Mouse (Mus musculus) brain, embryonic 18.5 days (tissue): Measurements from ENCODE around the gene D2hgdh.
A peak's percentile ranks its signal among the peaks of the same experiment; 100 is the strongest.
"Not testable (repeated sequence)": the region's sequence is repeated elsewhere in the genome, so short reads cannot be mapped to it uniquely, and the experiment has no call there.

Experiments
- DNase-seq: peaks from one replicate; pipeline ENCODE4 v3.0.0-alpha.2; 2012; ENCODE audit warnings: low read depth, low spot score

D2hgdh gene

DNA sequence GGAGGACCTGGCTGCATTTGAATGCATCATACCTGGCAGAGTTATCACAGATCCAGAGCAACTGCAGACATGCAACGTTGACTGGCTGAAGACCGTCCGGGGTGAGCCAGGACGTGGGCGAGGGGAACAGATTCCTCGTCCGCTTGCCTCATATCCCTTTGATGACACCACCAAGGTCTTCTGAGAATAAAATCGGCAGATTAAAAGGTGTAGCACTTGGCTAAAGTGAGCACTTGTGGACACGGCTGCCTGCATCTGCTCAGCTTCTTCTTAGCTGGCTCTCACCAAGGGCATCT lies 1.8 kb downstream of the D2hgdh start:
- DNase-seq = no peak

DNA sequence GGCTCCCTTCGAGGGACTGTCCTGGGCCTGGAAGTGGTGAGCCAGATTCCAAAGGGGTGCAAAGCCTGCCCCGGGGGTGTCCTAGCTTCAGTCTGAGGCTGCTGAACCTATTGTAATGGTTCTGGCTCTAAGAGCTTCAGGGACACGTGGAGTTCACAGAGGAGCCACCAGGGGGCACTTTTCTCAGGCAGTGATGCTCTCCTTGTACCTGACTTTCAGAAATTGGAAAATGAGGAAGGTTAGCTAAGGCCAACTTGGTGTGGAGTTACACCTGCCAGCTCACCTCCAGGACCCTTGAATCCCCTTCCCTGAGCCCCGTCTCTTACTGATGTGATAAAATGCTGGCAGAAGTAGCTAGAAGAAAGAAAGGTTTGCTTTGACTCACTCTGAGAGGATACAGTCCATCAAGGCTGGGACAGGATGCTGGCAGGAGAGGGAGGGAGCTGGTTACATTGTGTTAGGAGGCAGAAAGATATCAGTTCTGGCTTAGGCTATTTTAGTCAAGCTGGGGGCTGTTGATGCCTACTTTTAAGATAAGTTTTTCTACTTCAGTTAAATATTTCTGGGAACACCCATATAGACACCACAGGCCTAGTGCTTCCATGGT lies 8.1 kb downstream of the D2hgdh start:
- not testable (repeated sequence) for DNase-seq

DNA sequence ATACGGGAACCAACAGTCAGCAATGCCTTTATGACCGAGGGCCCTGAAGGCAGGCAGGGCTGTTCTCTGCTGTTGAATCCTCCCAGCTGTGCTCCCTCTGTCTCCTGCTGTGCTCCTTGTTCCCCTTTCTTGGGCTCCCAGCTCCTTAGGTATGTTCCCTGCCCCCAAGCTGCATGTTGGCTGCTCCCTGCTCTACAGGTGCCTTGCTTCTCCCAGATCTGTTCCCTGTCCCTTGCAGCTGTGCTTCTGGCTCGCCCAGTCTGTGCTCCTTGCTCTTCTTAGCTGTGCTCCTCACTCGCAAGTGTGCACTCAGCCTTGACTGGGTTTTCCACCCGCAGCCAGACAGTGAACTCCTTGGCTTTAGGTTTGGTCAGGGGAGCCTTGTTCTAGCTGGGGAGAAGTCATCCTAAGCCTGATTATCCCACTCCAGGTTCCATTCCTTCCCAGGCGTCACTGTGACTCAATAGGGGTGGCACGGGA lies 10.0 kb downstream of the D2hgdh start:
- no peak for DNase-seq

DNA sequence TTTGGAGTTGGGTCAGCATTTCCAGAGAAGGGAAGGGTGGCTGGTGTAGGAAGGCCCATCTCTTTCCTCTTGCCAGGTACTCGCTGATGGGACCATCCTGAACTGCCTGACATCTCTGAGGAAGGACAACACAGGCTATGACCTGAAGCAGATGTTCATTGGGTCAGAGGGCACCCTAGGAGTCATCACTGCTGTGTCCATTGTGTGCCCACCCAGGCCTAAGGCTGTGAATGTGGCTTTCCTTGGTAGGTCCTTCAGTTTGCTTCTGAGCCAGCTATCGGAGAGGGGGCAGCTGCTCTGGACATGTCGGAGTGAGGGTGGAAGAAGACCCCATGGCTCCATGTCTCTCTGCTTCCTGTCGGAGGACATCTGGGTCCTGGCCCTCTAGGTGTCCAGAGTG lies 10.5 kb downstream of the D2hgdh start:
- no peak for DNase-seq

DNA sequence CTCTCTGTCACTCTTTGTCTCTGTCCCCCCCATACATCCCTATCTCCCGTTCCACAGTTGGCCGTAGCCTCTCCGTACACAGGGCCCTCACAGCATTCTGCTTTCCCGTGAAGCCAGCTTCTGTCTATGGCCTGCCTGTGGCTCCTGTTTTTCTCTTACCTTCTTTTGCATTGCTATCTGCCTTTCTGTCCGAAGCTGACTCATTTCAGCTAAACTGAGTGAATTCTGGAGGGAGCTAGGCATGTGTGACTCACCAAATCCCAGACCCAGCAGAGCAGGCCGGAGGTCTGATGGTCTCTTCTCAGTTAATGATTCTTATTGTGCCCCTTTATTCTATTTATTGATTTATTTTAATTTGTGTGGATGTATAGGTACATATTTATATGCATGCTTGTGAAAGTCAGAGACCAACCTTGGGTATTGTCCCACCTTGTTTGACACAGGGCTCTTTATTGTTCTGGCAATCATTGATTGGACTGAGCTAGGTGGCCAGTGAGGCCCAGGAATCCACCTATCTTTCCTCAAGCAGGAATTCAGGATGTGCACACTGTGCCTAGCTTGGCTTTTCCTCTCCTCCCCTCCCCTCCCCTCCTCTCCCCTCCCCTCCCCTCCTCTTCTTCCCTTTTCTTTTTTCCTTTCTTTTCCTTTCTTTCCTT lies 11.3 kb downstream of the D2hgdh start:
- no peak for DNase-seq

DNA sequence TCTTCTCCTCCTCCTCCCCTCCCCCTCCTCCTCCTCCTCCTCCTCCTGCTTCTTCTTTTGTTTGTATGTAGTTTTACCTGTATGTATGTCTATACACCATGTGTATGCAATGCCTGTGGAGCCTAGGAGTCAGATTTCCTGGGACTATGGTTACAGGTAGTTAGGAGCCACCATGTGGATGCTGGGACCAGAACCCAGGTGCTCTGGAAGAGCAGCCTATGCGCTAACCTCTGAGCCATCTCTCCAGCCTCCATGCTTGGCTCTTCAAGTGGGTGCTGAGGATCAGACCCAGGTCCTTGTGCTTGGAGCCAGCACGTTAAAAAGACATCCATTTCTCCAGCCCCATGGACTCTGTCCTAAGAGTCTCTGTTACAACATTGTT lies 11.8 kb downstream of the D2hgdh start:
- DNase-seq = no peak

DNA sequence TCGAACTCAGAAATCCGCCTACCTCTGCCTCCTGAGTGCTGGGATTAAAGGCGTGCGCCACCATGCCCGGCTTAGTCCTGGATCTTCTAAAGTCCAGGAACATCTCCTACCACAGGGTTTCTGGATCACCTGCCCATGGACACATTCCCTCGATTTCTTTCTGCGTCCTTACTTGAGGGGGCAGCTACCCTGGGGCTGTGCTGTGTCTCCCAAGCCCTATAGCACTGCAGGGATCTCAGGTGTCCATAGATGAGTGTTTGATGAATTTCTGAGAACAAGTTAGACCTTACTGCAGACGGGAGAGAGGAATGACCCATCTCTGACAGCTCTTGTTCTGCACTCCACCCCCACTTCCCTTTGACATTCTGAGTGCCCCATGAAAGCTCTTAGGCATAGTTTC lies 12.6 kb downstream of the D2hgdh start:
- no peak for DNase-seq

DNA sequence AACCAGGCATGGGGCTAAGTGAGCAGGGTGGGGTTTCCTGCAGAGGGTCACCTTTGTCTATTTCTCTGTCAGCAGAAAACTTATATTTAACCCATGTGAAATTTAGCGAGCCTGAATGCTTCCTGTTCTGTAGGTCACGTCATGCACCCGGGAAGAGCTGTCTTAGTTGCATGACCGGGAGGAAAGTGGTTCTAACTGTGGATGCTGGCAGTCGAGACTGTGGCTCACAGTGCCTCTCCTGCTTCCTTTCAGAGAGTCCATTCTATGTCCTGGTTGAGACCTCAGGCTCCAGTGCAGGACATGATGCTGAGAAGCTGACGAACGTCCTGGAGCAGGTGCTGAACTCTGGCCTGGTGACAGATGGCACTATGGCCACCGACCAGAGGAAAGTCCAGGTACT lies 13.9 kb downstream of the D2hgdh start:
- not testable (repeated sequence) for DNase-seq

DNA sequence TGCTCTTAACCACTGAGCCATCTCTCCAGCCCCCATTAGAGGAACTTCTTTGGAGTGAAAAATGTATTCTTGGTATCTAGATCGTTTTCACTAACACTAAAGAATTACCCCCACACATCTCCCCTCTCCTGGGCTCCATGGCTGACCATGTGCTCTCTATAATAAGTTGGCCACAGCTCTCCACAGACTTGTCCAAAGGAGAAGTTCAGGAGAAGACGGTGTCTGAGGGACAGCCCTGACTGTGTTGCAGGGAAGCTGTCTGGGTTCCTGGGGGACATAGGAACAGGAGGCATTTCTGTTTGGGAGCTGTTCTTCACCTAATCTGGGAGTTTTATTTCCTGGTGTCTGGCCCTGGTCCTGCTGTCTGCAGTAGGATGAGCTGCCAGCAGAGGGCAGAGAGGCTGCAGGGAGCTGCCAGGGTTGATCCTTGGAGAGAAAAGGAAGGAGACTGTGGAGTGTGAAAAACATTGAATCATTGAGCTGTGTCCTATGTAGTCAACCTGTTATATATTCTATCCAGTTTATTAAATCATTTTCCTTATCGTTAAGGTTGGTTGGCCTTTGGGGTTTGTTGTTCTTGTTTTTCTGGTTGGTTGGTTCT lies 21.2 kb downstream of the D2hgdh start:
- not testable (repeated sequence) for DNase-seq

DNA sequence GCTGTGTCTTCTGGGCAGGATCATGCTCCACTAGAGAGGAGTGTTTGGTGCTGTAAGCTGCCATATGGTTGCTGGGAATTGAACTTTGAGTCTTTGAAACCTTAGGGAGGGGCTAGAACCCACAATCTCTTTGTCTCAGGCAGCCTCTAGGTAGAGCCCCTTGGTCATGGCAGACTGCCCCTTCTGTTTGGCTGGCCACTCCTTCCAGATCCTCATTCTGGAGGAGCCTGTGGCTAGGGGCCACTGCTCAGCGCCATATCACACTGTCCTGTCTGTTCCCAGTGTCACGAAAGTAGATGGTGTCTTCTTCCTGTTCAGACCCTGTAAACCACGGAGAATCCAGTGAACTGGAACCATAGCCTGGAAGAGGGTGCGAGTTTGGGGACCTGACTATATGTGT lies 31.1 kb downstream of the D2hgdh start:
- not testable (repeated sequence) for DNase-seq

DNA sequence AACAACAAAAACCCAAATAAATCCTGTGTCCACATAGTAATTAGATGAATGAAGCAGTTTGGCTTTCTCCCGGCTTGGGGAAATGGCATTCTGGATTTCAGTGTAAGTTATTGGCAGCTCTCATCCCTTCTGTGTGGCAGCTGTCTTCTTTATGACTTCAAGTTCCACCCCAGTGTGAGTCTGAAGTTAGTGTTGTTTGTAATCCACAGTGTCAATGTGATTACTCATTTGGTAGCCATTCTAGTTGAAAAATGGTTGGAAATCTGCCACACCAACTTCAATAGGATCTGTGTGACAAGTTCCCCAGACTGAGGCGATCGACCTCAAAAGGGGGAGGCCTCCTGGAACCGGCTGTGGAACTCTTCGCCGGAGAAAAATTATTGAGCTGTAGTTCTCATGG lies 32.7 kb downstream of the D2hgdh start:
- peak; percentile 10 for DNase-seq

DNA sequence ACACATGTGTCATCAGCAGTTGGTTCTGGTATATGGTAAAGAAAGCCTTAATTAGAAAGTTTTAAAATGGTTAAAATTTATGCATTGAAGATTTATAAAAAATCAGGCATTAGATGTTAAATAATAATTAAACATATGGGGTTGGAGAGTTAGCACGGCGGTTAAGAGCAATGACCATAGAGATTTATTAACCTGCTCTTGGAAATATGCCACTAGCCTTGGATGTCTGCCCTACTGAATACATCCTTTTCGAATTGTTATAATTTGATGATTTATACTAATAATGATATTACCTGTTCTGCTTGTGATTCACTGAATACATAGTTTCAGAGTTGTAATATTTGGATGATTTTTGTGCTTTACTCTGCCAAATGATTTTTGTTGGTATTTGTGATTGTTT lies 33.3 kb downstream of the D2hgdh start:
- DNase-seq = no peak

DNA sequence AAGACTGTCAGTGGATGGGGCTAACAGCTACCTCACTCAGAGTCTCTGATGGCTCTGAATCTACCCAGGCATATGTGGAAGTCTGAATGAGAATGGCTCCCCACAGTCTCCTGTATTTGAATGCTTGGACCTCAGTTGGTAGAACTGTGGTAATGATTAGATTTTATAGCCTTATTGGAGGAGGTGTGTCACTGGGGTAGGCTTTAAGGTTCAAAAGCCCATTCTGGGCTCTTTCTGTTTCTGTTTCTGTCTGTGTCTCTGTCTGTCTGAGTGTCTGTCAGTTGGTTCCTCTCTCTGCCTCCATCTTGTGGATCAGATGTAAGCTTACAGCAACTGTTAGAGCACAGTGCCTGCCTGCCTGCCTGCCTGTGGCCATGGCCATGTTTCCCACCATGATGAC lies 34.9 kb downstream of the D2hgdh start:
- DNase-seq = no peak

DNA sequence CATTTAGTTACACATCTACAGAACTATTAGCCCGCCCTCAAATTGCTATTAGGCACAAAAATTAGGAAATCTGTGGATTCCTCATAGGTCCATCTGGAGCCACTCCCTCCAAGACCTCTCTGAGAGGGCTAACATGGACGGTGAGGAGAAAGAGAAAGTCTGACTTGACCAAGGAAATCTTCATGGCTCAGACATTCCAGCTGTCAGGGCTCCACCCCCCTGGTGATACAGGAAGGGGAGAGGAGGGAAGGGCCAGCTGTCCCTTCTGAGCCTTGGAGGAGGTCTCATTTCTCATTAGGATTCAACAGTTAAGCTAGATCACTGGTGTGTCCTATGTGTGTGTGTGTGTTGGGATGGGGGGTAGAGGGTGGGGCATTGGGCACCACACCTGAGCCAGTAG lies 36.3 kb downstream of the D2hgdh start, which contains the start of gene Gal3st2:
Gene Gal3st2 (plus strand): TSS at position 259 of the 400 bp plus-strand sequence.
- not testable (repeated sequence) for DNase-seq

DNA sequence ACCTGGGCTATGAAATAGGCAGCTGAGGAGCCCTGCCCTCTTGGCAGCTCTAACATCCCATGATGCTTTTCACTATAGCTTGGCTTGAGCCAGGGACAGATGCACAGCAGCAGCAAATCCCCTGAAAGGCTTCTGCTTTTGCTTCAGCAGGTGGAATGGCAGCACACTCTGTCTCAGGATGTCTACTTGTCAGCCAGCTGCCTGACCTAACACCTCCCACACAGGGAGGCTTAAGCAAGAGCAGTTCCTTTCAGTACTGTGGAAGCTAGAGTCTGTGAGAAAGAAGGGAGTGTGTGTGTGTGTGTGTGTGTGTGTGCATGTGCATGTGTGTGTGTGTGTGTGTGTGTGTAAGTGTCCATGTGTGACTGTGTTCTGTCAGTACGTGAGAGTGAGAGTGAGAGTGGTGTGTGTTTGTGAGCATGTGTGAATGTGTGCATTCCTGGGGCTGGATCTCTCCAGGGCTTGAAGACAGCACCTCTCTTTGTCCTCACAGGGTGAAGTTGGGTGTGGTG lies 46.9 kb downstream of the D2hgdh start:
- DNase-seq = not testable (repeated sequence)

DNA sequence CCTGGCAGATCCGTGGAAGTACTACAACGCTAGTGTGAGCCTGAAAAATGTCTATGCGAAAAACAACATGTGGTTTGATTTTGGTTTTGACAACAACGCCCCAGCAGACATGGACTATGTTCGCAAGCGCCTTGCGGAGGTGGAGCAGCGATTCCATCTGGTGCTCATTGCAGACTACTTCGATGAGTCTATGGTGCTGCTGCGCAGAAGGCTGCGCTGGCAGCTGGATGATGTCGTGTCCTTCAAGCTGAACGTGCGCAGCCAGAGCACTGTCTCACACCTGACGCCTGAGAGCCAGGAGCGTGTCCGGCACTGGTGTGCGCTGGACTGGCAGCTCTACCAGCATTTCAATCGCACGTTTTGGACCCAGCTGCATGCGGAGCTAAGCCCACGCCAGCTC lies 49.7 kb downstream of the D2hgdh start:
- DNase-seq = not testable (repeated sequence)

DNA sequence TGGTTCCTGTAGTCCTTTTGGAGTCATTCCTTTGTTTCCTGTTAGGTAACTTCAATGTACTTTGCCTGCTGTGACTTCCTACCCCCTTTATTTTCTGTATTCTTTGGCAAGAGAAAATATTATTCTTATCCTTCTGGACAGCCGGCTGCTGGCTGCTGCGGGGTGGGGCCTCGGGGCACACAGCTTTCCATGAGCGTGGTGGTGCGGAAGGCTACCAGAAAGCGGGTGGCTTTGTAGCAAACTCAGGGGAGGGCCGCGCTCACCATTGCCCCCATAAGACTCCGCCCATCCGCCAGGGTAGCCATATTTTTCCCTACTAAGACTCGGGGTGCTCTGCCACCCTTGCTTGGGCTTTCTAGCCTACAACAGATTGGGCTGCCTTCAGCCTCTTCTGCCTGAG lies 57.1 kb downstream of the D2hgdh start:
- not testable (repeated sequence) for DNase-seq

DNA sequence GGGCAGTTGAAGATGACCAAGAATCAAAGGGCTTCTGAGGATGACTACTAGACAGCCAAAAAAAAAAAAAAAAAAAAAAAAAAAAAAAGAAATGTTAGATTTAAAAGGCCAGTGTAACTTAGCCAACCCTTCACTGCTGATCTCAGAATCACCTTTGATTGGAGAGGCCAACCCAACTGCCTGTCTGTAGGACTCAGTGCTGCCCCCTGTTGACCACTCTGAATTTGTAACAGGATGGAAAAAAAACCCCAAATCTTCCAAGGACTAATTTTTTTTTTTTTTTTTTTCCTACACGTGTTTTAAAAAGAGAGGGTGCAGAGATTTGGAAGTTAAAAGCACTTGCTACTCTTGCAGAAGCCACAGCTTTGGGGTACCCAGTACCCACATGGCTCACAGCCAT lies 66.2 kb downstream of the D2hgdh start:
- not testable (repeated sequence) for DNase-seq

DNA sequence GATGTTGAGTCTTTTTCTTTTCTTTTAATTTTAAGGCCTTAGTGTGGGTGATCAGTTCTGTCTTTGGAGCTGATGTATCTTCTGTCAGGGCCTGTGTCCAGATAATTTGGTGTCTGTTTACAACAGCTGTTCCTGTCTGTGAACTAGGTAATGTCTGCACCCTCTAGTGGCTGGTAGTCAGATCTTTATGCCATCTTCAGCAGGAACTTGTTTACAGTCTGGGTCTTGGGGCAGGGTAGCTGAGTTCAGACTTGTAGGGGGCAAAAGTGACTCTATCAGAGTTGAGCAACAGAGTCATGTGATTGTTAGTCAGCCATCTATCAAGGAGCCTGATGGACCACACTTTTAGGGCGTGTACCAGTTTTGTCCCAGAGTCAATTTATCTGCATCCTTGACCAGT lies 72.7 kb downstream of the D2hgdh start:
- not testable (repeated sequence) for DNase-seq

DNA sequence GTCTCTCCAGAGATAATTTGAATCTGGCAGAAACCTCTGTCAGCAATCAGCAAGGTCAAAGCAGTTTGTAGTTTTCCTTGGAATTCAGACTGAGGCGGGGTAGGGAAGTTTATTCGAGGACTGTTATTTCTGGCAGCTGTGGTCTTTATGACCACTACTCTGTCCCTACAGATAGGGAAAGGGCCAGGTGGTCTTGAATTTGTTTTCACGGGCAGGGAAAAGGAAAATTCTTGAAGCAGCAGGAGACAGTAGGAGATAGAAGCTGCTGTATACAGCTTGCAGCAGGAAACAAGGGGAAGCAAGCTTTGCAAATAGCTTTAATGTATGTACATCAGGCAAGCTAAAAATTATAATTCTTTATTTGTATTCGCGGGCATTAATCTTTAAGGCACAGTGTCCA lies 76.6 kb downstream of the D2hgdh start:
- DNase-seq = not testable (repeated sequence)
